Mouse (Mus musculus) small intestine, adult 10 weeks (tissue): Measurements from ENCODE around the gene Bcl9. TPM values are rescaled to one million over a fixed set of nuclear protein-coding genes. Genes with fewer than 3 reads are reported as not detected.

Source experiments
- polyA plus RNA-seq: library from polyadenylated mRNA; stranded (reverse); fragments of 350-450 nt; fragmentation: Illumina TruSeq; extraction: RNeasy Lipid Tissue Mini Kit (QIAGEN cat#74804); gene quantifications from one replicate; pipeline ENCODE4 v1.2.3, GENCODE M21; 2014; ENCODE audit warnings: low replicate concordance

The Bcl9 gene
- 3.4 TPM for polyA plus RNA-seq

GRCm38 (mm10) chr3:97297553-97298432, at the start of gene Bcl9:
Gene Bcl9 (minus strand): TSS chr3:97297917.

GRCm38 (mm10) chr3:97158611-97159508, 138.9 kb downstream of the Bcl9 start, which contains the start of gene Acp6:
Gene Acp6 (plus strand): TSS chr3:97158777.

Other genes with a start within 250 kb of the Bcl9 start
- 75.8 TPM for gene Acp6, start 139.1 kb downstream of the Bcl9 start, polyA plus RNA-seq
- not detected for gene Olfr1402, start 124.1 kb upstream of the Bcl9 start, polyA plus RNA-seq